In genomic region chr5:44400573-44401332, GRCm38 (mm10) we compare ENCODE assay signal across 14 mouse cellular contexts.
"Had no signal": no experiment of that assay in that cellular context is flagged by ENCODE, and none has a peak within 500 bp of the region (broad histone marks: within the 10 kb centered on the region; RNA-seq: fewer than 3 reads in every experiment).

No protein-coding gene starts in this region.

- H3K36me3 ChIP-seq: limb, embryonic 12.5 days; liver, embryonic 13.5 days; lung, embryonic 15.5 days; midbrain, embryonic 12.5 days; neural tube, embryonic 15.5 days had no signal

- H3K4me1 ChIP-seq: limb, embryonic 12.5 days; liver, embryonic 13.5 days; lung, embryonic 15.5 days; midbrain, embryonic 12.5 days had no signal

- H3K9me3 ChIP-seq: liver, embryonic 13.5 days; lung, embryonic 15.5 days; midbrain, embryonic 12.5 days; neural tube, embryonic 15.5 days had no signal

- H3K9ac ChIP-seq: limb, embryonic 12.5 days; liver, embryonic 13.5 days; liver, postnatal 0 days; lung, embryonic 15.5 days; midbrain, embryonic 12.5 days; neural tube, embryonic 15.5 days had no signal

- ATAC-seq: liver, postnatal 0 days; midbrain, embryonic 16.5 days had no signal

- H3K4me2 ChIP-seq: limb, embryonic 12.5 days; liver, embryonic 13.5 days; lung, embryonic 15.5 days; midbrain, embryonic 12.5 days; neural tube, embryonic 15.5 days had no signal

- H3K27ac ChIP-seq: limb, embryonic 12.5 days; liver, embryonic 13.5 days; lung, embryonic 15.5 days; midbrain, embryonic 12.5 days; neural tube, embryonic 15.5 days had no signal

- H3K27me3 ChIP-seq: limb, embryonic 12.5 days; liver, embryonic 13.5 days; lung, embryonic 15.5 days; midbrain, embryonic 12.5 days; neural tube, embryonic 15.5 days had no signal

- H3K4me3 ChIP-seq: limb, embryonic 12.5 days; liver, embryonic 13.5 days; lung, embryonic 15.5 days; midbrain, embryonic 12.5 days; neural tube, embryonic 15.5 days had no signal

- DNase-seq: kidney, postnatal 25 days; layer of hippocampus, adult 9-11 months; liver; liver, embryonic 13.5 days; liver, postnatal 0 days; right cerebral cortex, postnatal 4 days; spleen, adult 18-20 months; thymus, adult 18-20 months; thymus, postnatal 14 days had no signal
